Mouse (Mus musculus) kidney, embryonic 15.5 days (tissue): ENCODE data around the gene Pla2g5. TPM values are rescaled to one million over a fixed set of nuclear protein-coding genes. Genes with fewer than 3 reads are reported as not detected.

Experiments used
- ATAC-seq: fragments of 200-750 bp; cut with Nextera tagmentation; replicated peaks from 2 replicates; pipeline ENCODE4 v1.8.0; 2017; ENCODE audit warnings: moderate TSS enrichment; ENCODE audit not compliant: low FRiP score
- H3K27ac ChIP-seq: fragments of 300-500 bp; sonication (generic); 2 replicates; pipeline ENCODE4 v1.5.1; 2015; ENCODE audit warnings: mild to moderate bottlenecking, inconsistent platforms
- H3K27me3 ChIP-seq: fragments of 300-500 bp; sonication (generic); 2 replicates; pipeline ENCODE4 v1.6.1; 2015; ENCODE audit warnings: inconsistent platforms
- H3K36me3 ChIP-seq: fragments of 300-500 bp; sonication (generic); 2 replicates; pipeline ENCODE4 v1.6.1; 2015; ENCODE audit warnings: inconsistent platforms
- H3K4me1 ChIP-seq: fragments of 300-500 bp; sonication (generic); 2 replicates; pipeline ENCODE4 v1.6.1; 2015; ENCODE audit warnings: inconsistent platforms
- H3K4me2 ChIP-seq: fragments of 300-500 bp; sonication (generic); 2 replicates; pipeline ENCODE4 v1.6.1; 2015; ENCODE audit warnings: moderate library complexity, mild to moderate bottlenecking, inconsistent platforms
- H3K4me3 ChIP-seq: fragments of 300-500 bp; sonication (generic); replicated peaks from 2 replicates; pipeline ENCODE4 v1.5.1; 2015; ENCODE audit warnings: mild to moderate bottlenecking, inconsistent platforms
- H3K9ac ChIP-seq: fragments of 300-500 bp; sonication (generic); 2 replicates; pipeline ENCODE4 v1.6.1; 2015; ENCODE audit warnings: mild to moderate bottlenecking, inconsistent platforms
- H3K9me3 ChIP-seq: fragments of 300-500 bp; sonication (generic); replicated peaks from 2 replicates; pipeline ENCODE4 v1.6.1; 2016; ENCODE audit warnings: inconsistent platforms
- WGBS: fragments of 180-500 bp; shearing (Covaris S2); methylation state at CpG from one replicate; pipeline ENCODE4 v1.1.7; 2015; ENCODE audit warnings: mixed read lengths; 5-methylcytosine and 5-hydroxymethylcytosine counted together
- polyA plus RNA-seq: library from polyadenylated mRNA; unstranded; fragments of >200 nt; fragmentation: Nextera tagmentation; extraction: Ambion mirVana; gene quantifications from 2 replicates; pipeline ENCODE4 v1.2.1, GENCODE M21; 2015

The Pla2g5 gene
- polyA plus RNA-seq, 1 experiment from 2014 or later, result 0.38 TPM

GRCm38 (mm10) chr4:138817736-138818135 lies 45.5 kb downstream of the Pla2g5 start:
- H3K4me1 ChIP-seq, result peaks cover 10% of the 10 kb centered on the region; the same call in 1 of the 2 replicates
- no peak overlapping the region for H3K4me2 ChIP-seq
- WGBS, result 67% methylated on average over 6 of the region's 6 CpGs
- no peak overlapping the region for H3K27ac ChIP-seq
- H3K4me3 ChIP-seq, result no peak overlapping the region
- no peaks in the 10 kb centered on the region for H3K36me3 ChIP-seq
- H3K9ac ChIP-seq, result no peak overlapping the region
- H3K27me3 ChIP-seq, result 0 out of 2 replicates have a peak, but pooled peaks cover 7% of the 10 kb centered on the region
- ATAC-seq, result 0 out of 2 replicates have a peak, but pooled peaks have one; percentile 22
- no peaks in the 10 kb centered on the region for H3K9me3 ChIP-seq

- H3K9ac ChIP-seq, result no peak overlapping the region
- peaks cover 7% of the 10 kb centered on the region; the same call in 1 of the 2 replicates for H3K27me3 ChIP-seq
- no peaks in the 10 kb centered on the region for H3K9me3 ChIP-seq
- H3K4me2 ChIP-seq, result no peak overlapping the region
- H3K4me3 ChIP-seq, result no peak overlapping the region
- H3K4me1 ChIP-seq, result peaks cover 10% of the 10 kb centered on the region; the same call in 1 of the 2 replicates
- no peak overlapping the region for H3K27ac ChIP-seq
- no peak for ATAC-seq
- WGBS, result 72% methylated on average over 9 of the region's 9 CpGs
- no peaks in the 10 kb centered on the region for H3K36me3 ChIP-seq
Observed at GRCm38 (mm10) chr4:138816166-138816565, 47.1 kb downstream of the Pla2g5 start.

GRCm38 (mm10) chr4:138806920-138807541 lies 56.3 kb downstream of the Pla2g5 start:
- ATAC-seq, result no peak
- 56% methylated on average over 7 of the region's 7 CpGs for WGBS

GRCm38 (mm10) chr4:138806160-138806559 lies 57.1 kb downstream of the Pla2g5 start:
- H3K4me2 ChIP-seq, result no peak overlapping the region
- H3K4me3 ChIP-seq, result no peak overlapping the region
- no peaks in the 10 kb centered on the region for H3K36me3 ChIP-seq
- H3K4me1 ChIP-seq, result peaks cover 18% of the 10 kb centered on the region
- no peaks in the 10 kb centered on the region for H3K9me3 ChIP-seq
- H3K9ac ChIP-seq, result no peak overlapping the region
- ATAC-seq, result no peak
- peaks cover 10% of the 10 kb centered on the region for H3K27me3 ChIP-seq
- no peak overlapping the region for H3K27ac ChIP-seq
- WGBS, result 88% methylated on average over 8 of the region's 8 CpGs

More at GRCm38 (mm10) chr4:138806920-138807541, 56.3 kb downstream of the Pla2g5 start:
- peaks cover under 1% of the 10 kb centered on the region; the same call in 1 of the 2 replicates for H3K27me3 ChIP-seq
- H3K36me3 ChIP-seq, result no peaks in the 10 kb centered on the region
- no peak overlapping the region for H3K4me3 ChIP-seq
- no peak overlapping the region for H3K4me2 ChIP-seq
- H3K9me3 ChIP-seq, result no peaks in the 10 kb centered on the region
- H3K27ac ChIP-seq, result no peak overlapping the region
- H3K9ac ChIP-seq, result no peak overlapping the region
- peaks cover 18% of the 10 kb centered on the region for H3K4me1 ChIP-seq

- Histone ChIP-seq H3K4me2 (no peak overlapping the region), H3K9ac (no peak overlapping the region), H3K27ac (no peak overlapping the region), H3K27me3 (peaks cover 11% of the 10 kb centered on the region), H3K36me3 (no peaks in the 10 kb centered on the region), H3K4me3 (no peak overlapping the region), H3K4me1 (peaks cover 27% of the 10 kb centered on the region), H3K9me3 (no peaks in the 10 kb centered on the region)
- WGBS, result 33% methylated on average over 8 of the region's 8 CpGs
- no peak for ATAC-seq
Observed at GRCm38 (mm10) chr4:138805248-138805647, 58.0 kb downstream of the Pla2g5 start.

GRCm38 (mm10) chr4:138802917-138803316 lies 60.4 kb downstream of the Pla2g5 start:
- 69% methylated on average over 11 of the region's 11 CpGs for WGBS
- no peak for ATAC-seq
- H3K36me3 ChIP-seq, result no peaks in the 10 kb centered on the region
- no peak overlapping the region for H3K4me3 ChIP-seq
- H3K4me2 ChIP-seq, result no peak overlapping the region
- H3K4me1 ChIP-seq, result peaks cover 36% of the 10 kb centered on the region
- no peaks in the 10 kb centered on the region for H3K9me3 ChIP-seq
- no peak overlapping the region for H3K27ac ChIP-seq
- H3K9ac ChIP-seq, result no peak overlapping the region
- peaks cover 17% of the 10 kb centered on the region for H3K27me3 ChIP-seq

- Histone ChIP-seq H3K4me3 (no peak overlapping the region), H3K36me3 (no peaks in the 10 kb centered on the region), H3K27me3 (peaks cover 18% of the 10 kb centered on the region), H3K4me1 (peaks cover 36% of the 10 kb centered on the region), H3K27ac (no peak overlapping the region), H3K9me3 (no peaks in the 10 kb centered on the region), H3K9ac (no peak overlapping the region), H3K4me2 (no peak overlapping the region)
- ATAC-seq, result no peak
- WGBS, result 76% methylated on average over 4 of the region's 4 CpGs
Observed at GRCm38 (mm10) chr4:138801631-138802030, 61.7 kb downstream of the Pla2g5 start.

GRCm38 (mm10) chr4:138800134-138800744 lies 63.0 kb downstream of the Pla2g5 start:
- no peak overlapping the region for H3K9ac ChIP-seq
- H3K4me1 ChIP-seq, result peaks cover 33% of the 10 kb centered on the region
- peak; percentile 77 for ATAC-seq
- peaks cover 18% of the 10 kb centered on the region for H3K27me3 ChIP-seq
- no peak overlapping the region for H3K4me3 ChIP-seq
- peak overlapping the region; percentile 22; the same call in 1 of the 2 replicates for H3K27ac ChIP-seq
- H3K4me2 ChIP-seq, result peak overlapping the region; percentile 34
- H3K9me3 ChIP-seq, result peaks cover 2% of the 10 kb centered on the region; the same call in 1 of the 2 replicates
- no peaks in the 10 kb centered on the region for H3K36me3 ChIP-seq
- WGBS, result 24% methylated on average over 12 of the region's 12 CpGs

- Histone ChIP-seq H3K9ac (no peak overlapping the region), H3K36me3 (no peaks in the 10 kb centered on the region), H3K27me3 (peaks cover 18% of the 10 kb centered on the region), H3K9me3 (peaks cover 5% of the 10 kb centered on the region; the same call in 1 of the 2 replicates), H3K4me1 (peaks cover 28% of the 10 kb centered on the region), H3K27ac (no peak overlapping the region), H3K4me3 (no peak overlapping the region), H3K4me2 (no peak overlapping the region)
- no peak for ATAC-seq
- 58% methylated on average over 4 of the region's 4 CpGs for WGBS
Observed at GRCm38 (mm10) chr4:138797217-138797570, 66.1 kb downstream of the Pla2g5 start.

- Histone ChIP-seq H3K4me2 (no peak overlapping the region), H3K9me3 (peaks cover 5% of the 10 kb centered on the region; the same call in 1 of the 2 replicates), H3K9ac (no peak overlapping the region), H3K4me3 (no peak overlapping the region), H3K27me3 (peaks cover 14% of the 10 kb centered on the region), H3K4me1 (peaks cover 28% of the 10 kb centered on the region), H3K27ac (no peak overlapping the region), H3K36me3 (no peaks in the 10 kb centered on the region)
- ATAC-seq, result no peak
- 42% methylated on average over 6 of the region's 6 CpGs for WGBS
Observed at GRCm38 (mm10) chr4:138796513-138797216, 66.6 kb downstream of the Pla2g5 start.

GRCm38 (mm10) chr4:138794344-138794743 lies 68.9 kb downstream of the Pla2g5 start:
- no peak for ATAC-seq
- H3K9ac ChIP-seq, result no peak overlapping the region

GRCm38 (mm10) chr4:138793276-138793675 lies 70.0 kb downstream of the Pla2g5 start:
- no peak overlapping the region for H3K4me2 ChIP-seq
- peaks cover 10% of the 10 kb centered on the region for H3K4me1 ChIP-seq
- WGBS, result 65% methylated on average over 2 of the region's 2 CpGs
- peaks cover 5% of the 10 kb centered on the region; the same call in 1 of the 2 replicates for H3K9me3 ChIP-seq
- H3K27me3 ChIP-seq, result peaks cover 5% of the 10 kb centered on the region; the same call in 1 of the 2 replicates
- H3K9ac ChIP-seq, result no peak overlapping the region
- no peaks in the 10 kb centered on the region for H3K36me3 ChIP-seq
- no peak overlapping the region for H3K27ac ChIP-seq
- H3K4me3 ChIP-seq, result no peak overlapping the region
- no peak for ATAC-seq

More at GRCm38 (mm10) chr4:138794344-138794743, 68.9 kb downstream of the Pla2g5 start:
- H3K27ac ChIP-seq, result no peak overlapping the region
- H3K4me1 ChIP-seq, result peaks cover 10% of the 10 kb centered on the region
- H3K4me2 ChIP-seq, result no peak overlapping the region
- WGBS, result 92% methylated on average over 6 of the region's 6 CpGs
- H3K27me3 ChIP-seq, result peaks cover 7% of the 10 kb centered on the region; the same call in 1 of the 2 replicates
- H3K9me3 ChIP-seq, result peaks cover 5% of the 10 kb centered on the region; the same call in 1 of the 2 replicates
- H3K4me3 ChIP-seq, result no peak overlapping the region
- H3K36me3 ChIP-seq, result no peaks in the 10 kb centered on the region
